Mouse (Mus musculus): ENCODE measurements around the gene Hivep1.

- TF ChIP-seq CTCF (IDR thresholded peaks at IDR 0.05; ENCODE audit: low read depth) (no peak), EP300 (IDR thresholded peaks at IDR 0.05; ENCODE audit: low read depth) (no peak)
Measured at GRCm38 (mm10) chr13:42238520-42238919, 186.7 kb downstream of the Hivep1 start.
